Mouse (Mus musculus) C2C12 (cell line): ENCODE measurements at regions not wholly inside any gene's neighbourhood (a gene's known extent, or its start where the extent isn't known, plus 50 kb on each side); places are given as distances from the start of the nearest gene placed in this dataset.
"Not testable (repeated sequence)": the region's sequence is repeated elsewhere in the genome, so short reads cannot be mapped to it uniquely, and the experiment has no call there.

Source experiments
- H3K27me3 ChIP-seq: one replicate; pipeline ENCODE4 v1.6.1; 2011; ENCODE audit not compliant: control insufficient read depth, insufficient read depth, insufficient read length
- H3K36me3 ChIP-seq: one replicate; pipeline ENCODE4 v1.6.1; 2011; ENCODE audit not compliant: control insufficient read depth, insufficient read depth
- H3K4me3 ChIP-seq: one replicate; pipeline ENCODE4 v1.5.1; 2011; ENCODE audit warnings: mild to moderate bottlenecking, control low read depth; ENCODE audit not compliant: poor library complexity, insufficient read depth, severe bottlenecking
- H3K79me2 ChIP-seq: one replicate; pipeline ENCODE4 v1.6.1; 2011; ENCODE audit not compliant: control insufficient read depth, insufficient read depth
- H3K79me3 ChIP-seq: one replicate; pipeline ENCODE4 v1.6.1; 2011; ENCODE audit warnings: low read depth, control low read depth
- H3ac ChIP-seq: one replicate; pipeline ENCODE3; 2011; ENCODE audit warnings: low read depth; ENCODE audit not compliant: control insufficient read depth, insufficient read length
- CEBPB ChIP-seq: IDR thresholded peaks from one replicate; pipeline ENCODE4 v1.6.1; 2011; ENCODE audit warnings: low read depth, mild to moderate bottlenecking, control low read depth, moderate library complexity
- CTCF ChIP-seq: IDR thresholded peaks from one replicate; pipeline ENCODE4 v1.5.1; 2011; ENCODE audit not compliant: control insufficient read depth, insufficient read depth, insufficient read length
- FOSL1 ChIP-seq: IDR thresholded peaks from one replicate; pipeline ENCODE4 v1.8.0; 2011; ENCODE audit warnings: mild to moderate bottlenecking, low read length; ENCODE audit not compliant: poor library complexity, insufficient read depth, severe bottlenecking
- MAX ChIP-seq: IDR thresholded peaks from one replicate; pipeline ENCODE4 v1.6.1; 2011; ENCODE audit warnings: mild to moderate bottlenecking, control low read depth
- MYOD1 ChIP-seq: IDR thresholded peaks from one replicate; pipeline ENCODE4 v1.6.1; 2011; ENCODE audit warnings: low read depth; ENCODE audit not compliant: control insufficient read depth, insufficient read length
- MYOG ChIP-seq: IDR thresholded peaks from one replicate; pipeline ENCODE4 v1.6.1; 2011; ENCODE audit not compliant: control insufficient read depth, insufficient read length; ENCODE audit errors: extremely low read depth
- USF1 ChIP-seq: IDR thresholded peaks from one replicate; pipeline ENCODE4 v1.6.1; 2011; ENCODE audit warnings: low read depth, mild to moderate bottlenecking, control low read depth, moderate library complexity

- TF ChIP-seq CEBPB (no peak), FOSL1 (no peak), CTCF (no peak)
- no peak overlapping the region for H3ac ChIP-seq
- H3K36me3 ChIP-seq = no peaks in the 10 kb centered on the region
- no peaks in the 10 kb centered on the region for H3K27me3 ChIP-seq
- H3K4me3 ChIP-seq = no peak overlapping the region
- H3K79me3 ChIP-seq = no peaks in the 10 kb centered on the region
- H3K79me2 ChIP-seq = no peaks in the 10 kb centered on the region
Measured at GRCm38 (mm10) chr3:7014345-7014973, 394.2 kb upstream of the 1700008P02Rik start.

DNA sequence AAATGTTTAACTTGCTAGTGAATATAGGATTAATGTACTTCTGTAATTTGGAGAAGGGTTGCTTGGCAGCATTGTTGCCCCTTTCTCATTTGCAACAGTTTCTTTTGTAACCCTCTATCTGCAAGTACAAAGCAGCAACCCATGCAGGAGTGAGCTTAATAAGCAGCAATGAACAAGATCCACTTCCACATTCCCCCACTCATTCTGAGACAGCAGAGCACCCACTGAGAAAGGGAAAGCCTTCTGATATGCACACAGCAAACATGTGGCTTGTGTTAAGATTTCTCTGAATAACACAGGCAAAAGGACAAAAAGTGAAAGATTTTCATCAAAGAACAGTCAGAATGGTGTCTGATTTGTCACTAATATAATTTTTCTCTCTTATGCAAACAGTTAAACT, 393.3 kb upstream of the 1700008P02Rik start:
- Histone ChIP-seq H3K27me3 (no peaks in the 10 kb centered on the region), H3K36me3 (no peaks in the 10 kb centered on the region), H3ac (no peak overlapping the region), H3K79me3 (no peaks in the 10 kb centered on the region), H3K4me3 (no peak overlapping the region), H3K79me2 (no peaks in the 10 kb centered on the region)
- TF ChIP-seq CEBPB (no peak), MYOG (no peak), MYOD1 (no peak), FOSL1 (no peak), CTCF (no peak), MAX (no peak), USF1 (no peak)

- Histone ChIP-seq H3ac (no peak overlapping the region), H3K4me3 (no peak overlapping the region), H3K36me3 (no peaks in the 10 kb centered on the region), H3K79me2 (no peaks in the 10 kb centered on the region), H3K27me3 (no peaks in the 10 kb centered on the region), H3K79me3 (no peaks in the 10 kb centered on the region)
- TF ChIP-seq USF1 = no peak
- TF ChIP-seq MYOG = no peak
- TF ChIP-seq MAX = no peak
Measured at GRCm38 (mm10) chr3:7010294-7011087, 390.2 kb upstream of the 1700008P02Rik start.

DNA sequence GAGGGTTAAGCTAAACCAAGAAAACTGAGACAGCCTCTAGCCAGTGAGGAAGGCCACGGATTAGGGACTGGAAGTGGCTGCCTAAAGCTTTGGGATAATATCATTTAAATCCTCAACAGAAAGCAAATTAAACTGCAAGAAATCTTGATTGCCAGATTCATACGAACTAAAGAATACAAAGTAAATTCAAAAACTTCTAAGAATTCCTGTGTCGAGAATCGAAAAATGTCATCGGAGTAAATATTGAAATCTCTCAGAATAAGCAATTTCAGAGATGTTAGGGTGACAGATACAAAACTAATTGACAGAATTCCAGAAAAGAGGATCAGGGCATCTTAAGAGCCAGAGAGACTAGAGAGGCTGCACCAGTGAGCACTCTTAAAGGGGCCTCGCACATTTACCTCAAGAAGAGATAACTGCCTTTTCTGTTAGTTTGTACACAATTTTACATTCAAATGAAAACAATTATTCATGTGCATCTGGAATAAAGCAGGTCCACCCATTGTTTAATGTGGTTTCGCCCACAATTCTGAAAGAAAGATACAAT, 388.5 kb upstream of the 1700008P02Rik start:
- Histone ChIP-seq H3K79me3 (no peaks in the 10 kb centered on the region), H3K36me3 (no peaks in the 10 kb centered on the region), H3K27me3 (no peaks in the 10 kb centered on the region), H3K4me3 (no peak overlapping the region), H3K79me2 (no peaks in the 10 kb centered on the region), H3ac (no peak overlapping the region)
- TF ChIP-seq MYOD1 (no peak), FOSL1 (no peak), USF1 (no peak), MAX (no peak), CEBPB (no peak), CTCF (no peak), MYOG (no peak)

GRCm38 (mm10) chr3:7007811-7008359, 387.6 kb upstream of the 1700008P02Rik start:
- H3K79me3 ChIP-seq = no peaks in the 10 kb centered on the region
- H3K79me2 ChIP-seq = no peaks in the 10 kb centered on the region
- no peak overlapping the region for H3ac ChIP-seq
- no peaks in the 10 kb centered on the region for H3K27me3 ChIP-seq
- H3K36me3 ChIP-seq = no peaks in the 10 kb centered on the region
- TF ChIP-seq MYOD1 (no peak), CEBPB (no peak), FOSL1 (no peak), USF1 (no peak), CTCF (no peak), MYOG (no peak), MAX (no peak)
- no peak overlapping the region for H3K4me3 ChIP-seq

DNA sequence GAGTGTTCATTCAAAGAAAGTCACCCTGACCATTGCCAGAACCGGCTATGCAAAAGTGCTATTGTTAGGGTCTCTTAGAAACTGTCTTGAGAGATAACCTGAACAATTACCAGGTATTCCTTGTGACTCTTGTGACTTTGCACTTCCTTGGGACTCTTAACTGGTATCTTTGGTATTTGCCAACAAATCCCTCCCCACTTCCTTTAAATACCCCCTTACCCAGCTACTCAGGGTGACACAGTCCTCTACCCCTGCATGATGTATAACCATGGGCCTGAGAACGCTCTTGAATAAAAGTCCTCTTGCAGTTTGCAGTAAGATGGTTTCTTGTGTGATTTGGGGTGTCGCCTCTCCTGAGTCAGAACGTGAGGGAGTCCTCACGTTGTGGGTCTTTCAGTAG, 371.5 kb upstream of the 1700008P02Rik start:
- not testable (repeated sequence) for H3K79me2 ChIP-seq

More for the DNA sequence above, 371.5 kb upstream of the 1700008P02Rik start:
- H3K36me3 ChIP-seq, H3K79me3 ChIP-seq, H3K27me3 ChIP-seq, H3ac ChIP-seq, H3K4me3 ChIP-seq: not testable (repeated sequence)
